Mouse (Mus musculus): ENCODE measurements around the gene Ctnnal1.

DNA sequence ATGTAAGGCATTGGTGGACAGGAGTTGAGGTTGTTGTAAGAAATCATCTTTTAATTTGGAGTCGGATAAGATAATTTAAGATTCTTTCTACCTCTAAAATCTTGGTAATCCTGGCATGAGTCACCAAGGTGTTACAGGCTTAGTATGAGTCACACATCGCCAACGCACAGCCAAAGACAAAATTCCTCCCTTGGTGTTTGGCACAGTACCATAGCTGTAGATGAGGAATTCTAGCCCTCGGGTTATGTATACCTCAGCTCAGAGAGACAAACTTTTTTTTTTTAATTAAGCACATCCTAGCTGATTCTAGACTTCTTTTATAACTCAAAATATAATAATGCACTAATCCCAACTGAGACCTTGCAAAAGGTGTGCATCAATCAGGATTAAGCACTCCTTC lies 972 bp downstream of the Ctnnal1 start:
- TF ChIP-seq CTCF (IDR thresholded peaks at IDR 0.05; ENCODE audit: control insufficient read depth, insufficient read depth, insufficient read length) (no peak), MYOD1 (IDR thresholded peaks at IDR 0.05; ENCODE audit: control insufficient read depth, insufficient read length, low read depth) (no peak), CEBPB (IDR thresholded peaks at IDR 0.05; ENCODE audit: low read depth) (no peak), USF1 (IDR thresholded peaks at IDR 0.05; ENCODE audit: low read depth) (no peak), MYOG (IDR thresholded peaks at IDR 0.05; ENCODE audit: control insufficient read depth, extremely low read depth, insufficient read length) (no peak)
